Mouse (Mus musculus) right cerebral cortex, postnatal 14 days (tissue): ENCODE results near the gene Card19.

Source experiments
- DNase-seq: peaks from one replicate; pipeline ENCODE4 v3.0.0; 2022

Card19 gene

DNA sequence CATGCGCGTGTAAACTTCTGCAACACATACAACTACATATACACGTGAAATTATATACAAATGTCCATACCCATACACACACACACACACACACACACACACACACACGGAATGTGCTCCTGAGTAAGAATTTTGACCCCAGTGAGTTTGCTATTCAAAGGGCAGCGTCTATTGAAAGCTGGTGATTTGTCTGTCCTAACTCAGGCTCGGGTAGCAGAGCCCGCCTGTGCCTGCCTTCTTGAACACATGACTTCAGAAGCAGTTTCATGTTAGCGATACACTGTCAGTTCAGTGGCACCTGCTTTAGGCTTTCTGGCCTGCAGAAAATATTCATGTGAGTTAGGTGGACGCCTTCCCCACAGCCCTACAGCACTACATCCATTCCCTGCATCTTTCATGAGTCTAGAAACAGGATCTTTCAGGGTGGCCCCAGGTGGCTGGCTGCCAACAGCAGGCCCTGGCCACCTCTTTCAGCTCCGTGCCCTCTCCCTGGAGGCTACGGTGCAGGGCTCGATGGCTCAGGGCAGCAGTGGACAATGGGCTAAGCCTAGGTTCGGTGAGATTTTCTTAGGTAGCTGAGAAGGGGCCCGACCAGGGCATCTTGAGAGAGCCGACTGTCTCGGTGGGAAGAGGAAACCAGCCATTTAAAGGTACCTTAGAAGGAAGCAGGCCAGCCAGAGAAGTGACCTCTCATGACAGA lies 23.5 kb downstream of the Card19 start:
- no peak for DNase-seq

DNA sequence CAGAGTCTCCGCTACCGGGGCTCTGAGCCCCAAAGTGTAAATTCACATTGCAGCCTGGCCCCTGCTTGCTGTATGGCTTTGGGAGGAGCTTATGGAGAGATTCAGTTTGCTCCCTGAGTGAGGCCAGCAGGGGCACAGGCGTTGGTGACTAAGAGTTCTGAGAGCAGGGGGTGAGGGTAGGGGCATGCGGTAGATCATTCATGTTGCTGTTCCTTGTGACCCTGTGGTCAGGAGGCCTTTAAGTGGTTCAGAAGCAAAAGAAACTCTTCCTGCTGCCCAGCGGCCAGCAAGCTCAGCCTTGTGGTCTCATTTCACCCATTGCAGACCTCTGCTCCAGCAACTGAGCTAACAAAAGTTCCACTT lies 24.2 kb downstream of the Card19 start:
- DNase-seq = no peak

DNA sequence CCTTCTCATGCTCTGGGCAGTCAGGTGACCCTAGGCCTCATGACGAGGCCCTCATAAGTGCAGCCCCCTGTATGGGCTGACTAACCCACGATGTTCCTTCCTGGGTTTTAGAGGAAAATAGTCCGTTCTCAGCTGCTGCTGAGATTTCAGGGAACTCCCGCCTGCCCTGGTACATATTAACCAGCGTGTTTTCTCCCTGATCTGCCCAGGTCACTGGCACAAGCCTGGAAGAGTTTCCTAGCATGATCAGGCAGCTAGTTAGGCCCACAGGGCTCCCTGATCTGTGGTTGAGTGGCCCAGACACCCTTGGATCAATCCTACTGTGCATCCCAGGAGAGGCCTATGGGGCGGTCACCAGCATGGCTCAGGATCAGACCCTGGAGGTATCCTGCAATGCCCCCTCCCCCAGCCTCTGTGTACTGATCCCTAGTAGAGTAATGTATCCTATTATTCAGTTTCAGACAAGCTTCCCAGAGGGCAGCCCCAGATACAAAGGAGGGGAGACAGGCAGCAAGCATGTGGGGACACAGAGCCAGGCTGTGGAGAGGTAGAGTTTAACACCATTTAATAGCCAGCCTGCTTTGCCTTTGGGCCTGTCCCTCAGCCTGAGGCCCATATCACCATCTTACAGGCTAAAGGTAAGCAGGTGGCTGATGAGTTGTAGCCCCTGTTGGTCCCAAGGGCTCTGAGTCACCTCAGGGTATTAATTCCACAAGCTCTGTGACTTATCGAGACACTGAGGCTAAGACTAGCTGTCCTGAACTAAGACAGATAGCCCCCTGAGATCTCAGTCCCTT lies 24.8 kb downstream of the Card19 start:
- DNase-seq = no peak

DNA sequence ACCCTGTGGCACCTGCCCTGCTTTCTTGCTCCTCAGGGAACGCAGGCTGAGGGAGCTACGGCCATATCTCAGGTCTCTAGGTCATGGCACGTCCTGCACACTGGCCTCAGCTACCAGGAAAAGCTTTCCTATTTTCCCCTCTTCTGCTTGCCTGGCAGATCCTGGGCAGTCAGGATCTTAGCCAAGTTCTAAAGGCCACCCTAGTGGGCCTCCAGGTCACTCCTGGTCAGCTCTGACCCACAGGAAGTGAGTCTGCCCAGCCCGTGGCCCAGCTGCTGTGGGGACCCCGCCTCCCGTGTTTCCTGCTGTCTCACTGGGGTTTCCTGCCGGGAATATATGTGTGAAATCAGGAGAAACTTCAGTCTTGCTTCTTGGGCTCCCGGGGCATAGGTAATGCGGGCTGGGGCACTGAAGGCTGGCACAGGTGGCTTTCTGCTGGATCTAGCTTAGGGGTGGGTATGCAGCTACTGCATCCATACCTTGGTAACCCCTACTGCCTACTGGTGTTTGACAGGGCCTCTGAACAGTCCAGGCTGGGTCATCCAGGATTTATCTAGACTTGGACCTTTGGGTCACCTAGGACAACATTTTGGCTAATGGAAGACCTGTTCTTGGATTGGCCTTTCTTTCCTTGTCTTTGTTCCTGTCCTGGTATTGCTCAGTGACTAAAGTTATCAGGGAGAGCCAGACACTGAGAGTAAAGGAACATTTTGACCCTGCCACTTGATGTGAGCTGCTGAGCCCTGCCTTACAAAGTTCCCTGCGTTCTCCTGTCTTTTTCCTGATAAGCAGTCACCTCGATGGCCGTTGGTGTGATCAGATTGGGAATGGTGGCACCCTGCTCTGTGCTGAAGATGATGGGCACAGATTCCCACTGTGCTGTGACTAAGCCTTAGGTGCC lies 25.6 kb downstream of the Card19 start:
- DNase-seq = no peak

DNA sequence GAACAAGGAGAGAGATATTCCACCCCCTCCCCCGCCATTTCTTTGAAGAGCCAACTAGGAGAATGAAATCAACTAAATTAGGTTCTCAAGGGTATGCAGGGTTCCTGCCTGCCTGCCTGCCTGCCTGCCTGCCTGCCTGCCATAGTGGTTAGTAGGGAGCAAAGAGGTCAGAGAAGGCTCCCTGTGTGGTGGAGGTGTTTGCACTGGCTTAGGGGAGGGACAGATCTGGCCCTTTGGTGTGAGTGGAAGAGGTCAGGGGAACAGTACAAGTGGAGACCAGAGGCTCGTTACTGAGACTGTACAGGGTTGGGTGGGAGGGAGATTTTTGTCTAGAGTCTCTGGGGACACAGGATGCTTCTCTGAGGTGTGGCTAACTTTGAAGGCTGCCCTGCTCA lies 26.9 kb downstream of the Card19 start:
- no peak for DNase-seq

DNA sequence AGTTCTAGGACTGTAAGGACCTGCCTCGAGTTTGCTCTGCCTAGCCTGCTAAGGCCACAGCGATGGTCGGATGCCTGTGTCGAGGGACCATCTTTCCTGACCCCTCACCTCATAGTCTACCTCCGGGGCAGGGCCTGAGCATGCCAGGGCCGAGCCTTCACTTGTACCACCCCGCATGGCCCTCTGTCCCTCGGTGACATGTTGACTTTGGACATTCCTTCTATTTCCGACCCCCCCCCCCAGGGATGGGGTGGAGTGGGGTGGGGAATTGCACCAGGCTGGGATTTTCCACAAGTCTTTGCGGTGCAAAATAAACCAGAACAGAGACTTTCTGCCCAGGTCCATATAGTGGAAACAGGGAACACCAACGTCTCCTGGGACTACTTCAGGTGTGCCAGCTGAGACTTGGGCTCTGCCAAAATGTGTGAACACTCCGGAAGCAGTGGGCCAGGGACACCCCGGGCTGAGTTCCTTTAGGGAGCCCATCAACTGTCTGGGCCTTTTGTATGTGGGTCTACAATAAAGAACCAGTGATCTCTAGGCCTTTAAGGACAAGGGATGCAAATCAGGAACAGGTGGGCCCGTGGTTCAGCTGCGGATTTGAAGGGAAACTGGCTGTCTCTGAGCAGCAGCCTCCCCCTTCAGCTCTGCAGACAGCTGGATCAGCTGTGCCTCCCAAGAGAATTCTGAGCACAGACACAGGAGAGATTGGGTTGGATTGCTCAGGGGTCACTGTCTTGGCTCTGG lies 27.4 kb downstream of the Card19 start:
- no peak for DNase-seq

DNA sequence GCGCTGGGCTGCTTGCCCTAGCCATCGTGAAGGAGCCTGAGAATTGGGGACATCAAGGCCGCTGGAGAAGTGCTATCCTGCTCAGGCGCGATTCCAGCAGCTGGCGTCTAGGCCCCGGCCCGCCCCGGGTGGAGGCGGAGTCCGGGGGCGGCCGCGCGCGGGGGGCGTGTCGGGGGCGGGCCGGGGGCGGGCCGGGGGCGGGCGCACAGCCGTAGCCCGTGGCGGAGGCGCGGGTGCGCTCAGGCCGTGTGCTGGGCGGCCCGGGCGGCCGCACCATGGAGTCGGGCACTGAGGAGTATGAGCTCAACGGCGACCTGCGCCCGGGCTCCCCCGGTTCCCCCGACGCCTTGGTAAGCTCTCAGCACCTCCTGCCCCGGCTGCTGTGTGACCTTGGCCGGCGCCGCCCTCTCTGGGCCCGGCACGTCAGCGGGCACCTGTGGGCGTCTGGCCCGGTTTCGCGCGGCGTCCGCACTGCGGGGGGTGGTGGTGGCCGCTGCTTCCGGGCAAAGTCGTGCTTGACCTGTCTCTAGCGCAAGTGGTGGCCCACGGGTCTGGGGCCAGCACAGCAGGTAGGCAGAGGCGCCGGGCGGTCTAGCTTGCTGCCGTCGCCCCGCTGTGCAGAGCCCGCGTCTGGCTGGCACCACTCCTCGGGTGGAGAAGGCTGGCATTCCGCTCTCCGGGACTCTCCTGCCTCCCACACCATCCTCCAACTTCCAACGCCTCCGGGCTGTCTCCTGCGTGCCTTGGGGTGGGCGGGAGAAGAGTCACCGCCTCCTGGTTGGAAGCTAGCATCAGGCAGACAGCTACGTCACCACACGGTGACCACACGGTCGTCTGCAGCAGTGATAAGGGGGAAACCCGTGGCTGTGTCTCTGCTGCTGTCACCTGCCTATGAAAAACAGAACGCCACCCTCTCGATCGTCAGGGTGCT lies 28.3 kb downstream of the Card19 start, which contains the start of gene Ninj1:
Gene Ninj1, plus strand, starts transcription at position 198 of the 931 bp plus-strand sequence.
- peak; percentile 79 for DNase-seq

DNA sequence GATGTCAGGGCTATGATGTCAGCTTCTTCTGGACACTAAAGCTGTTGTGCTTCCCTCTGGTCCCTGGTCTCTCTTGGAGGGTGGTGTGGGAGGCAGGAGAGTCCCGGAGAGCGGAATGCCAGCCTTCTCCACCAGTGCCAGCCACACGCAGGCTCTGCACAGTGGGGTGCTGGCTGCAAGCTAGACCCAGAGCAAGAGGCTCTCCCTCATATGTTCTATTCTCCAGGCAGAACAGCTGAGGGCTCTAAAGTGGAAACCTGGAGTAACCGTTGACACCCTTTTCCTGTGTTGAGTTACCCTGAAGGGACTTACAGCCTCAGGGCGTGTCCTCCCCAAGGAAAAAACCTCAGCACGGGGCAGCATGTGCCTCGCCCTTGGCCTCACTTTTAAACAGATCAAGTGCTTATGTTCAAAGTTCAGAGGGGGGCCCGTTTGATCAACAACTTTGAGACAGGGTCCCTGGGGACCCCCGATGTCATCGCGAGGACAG lies 29.0 kb downstream of the Card19 start:
- DNase-seq = no peak

DNA sequence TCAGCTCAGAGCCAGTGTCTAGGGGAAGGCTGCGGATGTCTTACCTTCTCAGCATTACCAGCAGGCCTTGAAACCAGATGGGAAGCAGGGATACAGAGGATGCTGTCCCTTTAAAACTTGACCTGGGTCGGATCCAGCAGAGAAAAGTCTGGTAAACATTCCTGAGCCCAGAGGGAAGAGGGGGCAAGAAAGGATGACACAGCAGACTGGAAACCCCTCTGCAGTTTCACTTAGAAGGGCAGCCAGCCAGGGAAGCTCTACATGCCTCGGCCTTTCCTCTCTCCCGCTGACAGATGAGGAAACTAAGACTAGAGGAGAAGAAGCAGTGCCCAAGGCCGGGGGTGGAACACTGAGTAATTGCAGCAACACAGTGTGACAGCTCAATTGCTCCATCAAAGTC lies 32.2 kb downstream of the Card19 start:
- DNase-seq = peak; percentile 3

DNA sequence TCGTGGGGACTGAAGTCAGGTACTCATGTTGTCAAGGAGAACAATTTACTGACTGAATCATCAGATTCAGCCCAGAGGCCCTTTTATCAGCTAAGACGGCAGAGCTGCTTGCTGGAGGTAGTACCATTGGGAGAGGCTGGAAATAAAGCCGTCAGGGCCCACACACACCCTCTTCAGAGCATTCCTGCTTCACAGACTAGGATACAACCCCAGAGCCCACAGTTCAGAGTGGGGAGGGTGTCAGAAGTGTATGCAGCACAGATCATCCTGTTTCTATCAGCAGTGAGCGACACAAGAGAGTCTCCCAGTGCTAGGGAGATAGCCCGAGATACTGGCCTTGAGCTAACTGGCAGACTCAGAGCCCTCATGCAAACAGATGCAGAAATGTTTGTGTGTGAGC lies 32.7 kb downstream of the Card19 start:
- no peak for DNase-seq

DNA sequence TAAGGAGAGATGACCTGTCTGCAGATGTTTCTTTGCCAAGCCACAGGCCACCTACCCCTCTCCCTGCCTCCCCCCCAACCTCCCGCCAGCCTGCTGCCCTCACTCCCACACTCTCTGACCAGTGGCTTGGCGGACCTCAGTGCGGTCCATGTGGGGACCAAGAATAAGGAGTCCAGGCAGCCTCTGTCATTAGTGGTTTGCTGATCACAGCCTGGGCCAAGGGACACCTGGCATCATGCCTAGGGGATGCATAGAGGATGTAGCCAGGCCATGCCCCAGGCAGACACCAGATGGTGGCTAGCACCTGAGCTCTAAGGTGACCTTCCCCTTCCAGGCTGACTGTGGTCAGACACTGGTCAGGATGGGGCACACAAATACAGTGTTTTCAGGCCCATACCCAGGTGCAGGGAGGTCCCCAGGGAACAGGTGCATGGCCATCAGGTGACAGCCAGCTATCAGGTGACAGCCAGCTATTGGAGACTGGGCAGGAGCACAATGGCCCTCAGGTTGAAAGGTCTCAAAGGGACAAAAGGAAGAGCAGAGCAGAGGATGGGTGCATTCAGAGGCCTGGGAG lies 34.3 kb downstream of the Card19 start:
- DNase-seq = peak; percentile 7

DNA sequence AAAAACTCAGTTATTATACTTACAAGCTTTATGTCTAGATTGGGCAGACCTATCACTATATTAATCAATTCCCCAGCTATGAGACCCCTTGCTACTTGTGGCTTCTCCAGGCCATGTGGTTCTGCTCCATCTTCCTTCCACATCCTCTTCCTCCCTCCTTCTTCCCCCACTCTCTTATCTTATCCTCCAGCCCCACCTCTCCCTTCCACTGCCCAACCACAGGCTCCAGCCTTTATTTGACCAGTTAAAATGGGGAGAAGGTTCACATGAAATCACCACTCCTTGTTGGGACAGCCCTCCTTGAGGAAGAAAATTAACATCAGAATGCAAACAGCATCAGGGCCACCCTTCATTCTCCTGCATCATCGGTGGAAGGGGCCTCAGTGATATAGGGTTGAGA lies 35.1 kb downstream of the Card19 start:
- no peak for DNase-seq

DNA sequence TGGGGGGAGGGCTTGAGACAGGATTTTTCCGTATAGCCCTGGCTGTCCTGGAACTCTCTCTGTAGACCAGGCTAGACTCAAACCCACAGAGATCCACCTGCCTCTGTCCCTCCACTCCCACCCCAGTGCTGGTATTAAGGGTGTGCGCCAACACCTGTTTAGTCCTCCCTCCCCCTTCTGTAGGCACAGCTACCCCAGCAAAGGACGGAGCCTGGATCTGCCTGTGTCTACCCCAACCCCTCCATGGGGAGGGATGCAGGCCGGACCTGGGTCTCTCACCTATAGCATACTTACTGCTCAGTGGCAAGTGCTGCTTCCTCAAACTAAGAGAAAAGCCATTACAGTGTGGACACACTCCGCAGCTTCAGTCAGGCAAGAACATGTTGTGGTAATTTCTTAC lies 35.6 kb downstream of the Card19 start:
- no peak for DNase-seq

DNA sequence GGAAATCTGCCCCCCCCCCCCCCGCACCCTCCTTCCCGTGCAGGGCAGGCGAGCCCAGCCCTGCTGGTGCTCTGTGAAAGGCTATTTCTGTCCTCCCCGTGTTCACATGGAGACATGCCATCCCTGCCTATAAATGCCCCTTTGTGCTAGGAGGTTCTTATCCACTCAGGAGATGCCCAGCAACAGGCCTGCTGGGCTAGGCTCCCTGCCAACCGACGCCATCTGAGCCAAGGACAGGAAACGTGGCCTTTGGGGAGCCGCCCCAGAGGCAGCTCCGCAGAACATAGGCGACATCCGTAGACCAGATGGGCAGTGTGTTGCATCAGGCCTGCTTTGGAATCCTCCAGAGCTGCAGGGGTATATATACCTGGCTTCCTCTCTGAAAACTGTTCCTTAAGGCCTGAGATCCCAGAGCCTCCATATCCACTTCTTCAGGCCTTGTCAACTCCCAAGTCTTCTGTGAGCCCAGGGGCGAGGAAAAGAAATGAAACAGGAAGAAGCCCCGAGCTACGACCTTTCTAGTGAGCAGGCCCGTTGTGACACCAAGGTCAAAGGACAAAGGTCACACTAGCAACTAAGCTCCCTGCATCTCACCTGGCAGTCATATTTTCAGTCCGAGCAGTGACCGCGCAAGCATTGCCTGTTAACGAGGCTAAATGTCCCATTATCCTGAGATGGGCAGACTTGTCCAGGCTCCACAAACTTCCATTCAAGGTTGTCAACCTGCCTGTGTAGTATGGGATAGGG lies 36.8 kb downstream of the Card19 start:
- peak; percentile 74 for DNase-seq

DNA sequence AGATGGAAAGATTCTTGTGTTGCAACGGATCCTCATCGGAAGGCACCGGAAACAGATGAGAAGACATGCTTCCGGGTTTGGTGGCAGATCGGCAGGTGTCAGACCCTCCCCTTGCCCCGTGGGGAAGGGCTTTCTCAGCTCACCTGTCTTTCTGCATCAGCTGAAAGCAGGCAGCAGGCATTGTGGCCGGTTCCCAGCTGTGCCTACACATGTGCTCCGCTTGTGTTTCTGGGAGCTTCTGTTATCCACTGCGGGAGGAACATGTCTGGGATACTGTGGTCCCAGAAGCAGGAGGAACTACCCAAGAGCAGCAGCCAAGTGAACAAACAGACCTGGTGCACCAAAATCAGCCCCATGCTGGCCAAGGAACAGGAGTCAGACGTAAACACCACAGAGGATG lies 40.3 kb downstream of the Card19 start:
- no peak for DNase-seq

DNA sequence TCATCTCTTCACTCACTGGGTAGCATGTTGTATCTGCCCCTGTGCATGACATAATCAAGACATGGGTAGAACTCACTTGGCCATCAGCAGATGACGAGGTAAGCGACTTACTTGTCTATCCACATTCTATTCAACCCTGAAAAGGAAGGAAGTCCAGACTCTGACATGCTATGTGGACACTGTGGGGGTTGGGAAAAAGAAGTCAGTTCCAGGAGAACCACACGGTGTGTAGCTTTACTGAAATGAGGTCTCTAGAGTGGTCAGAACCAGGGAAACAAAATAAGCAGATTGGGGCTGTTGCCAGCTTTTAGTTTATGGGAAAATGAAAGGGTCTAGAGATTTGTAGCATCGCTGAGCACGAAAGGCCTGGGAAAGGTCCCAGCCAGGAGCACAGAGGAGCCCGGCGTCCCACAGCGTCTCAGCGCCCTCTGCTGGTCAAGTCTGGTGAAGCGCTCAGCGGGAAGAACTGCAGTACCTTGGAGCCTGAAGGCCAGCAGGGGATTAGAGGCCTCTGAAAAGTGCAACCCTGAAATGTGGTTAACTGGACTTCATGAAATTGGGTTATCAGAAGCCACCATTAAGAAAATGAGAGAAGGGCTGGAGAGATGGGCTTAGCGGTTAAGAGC lies 42.8 kb downstream of the Card19 start:
- peak; percentile 93 for DNase-seq

DNA sequence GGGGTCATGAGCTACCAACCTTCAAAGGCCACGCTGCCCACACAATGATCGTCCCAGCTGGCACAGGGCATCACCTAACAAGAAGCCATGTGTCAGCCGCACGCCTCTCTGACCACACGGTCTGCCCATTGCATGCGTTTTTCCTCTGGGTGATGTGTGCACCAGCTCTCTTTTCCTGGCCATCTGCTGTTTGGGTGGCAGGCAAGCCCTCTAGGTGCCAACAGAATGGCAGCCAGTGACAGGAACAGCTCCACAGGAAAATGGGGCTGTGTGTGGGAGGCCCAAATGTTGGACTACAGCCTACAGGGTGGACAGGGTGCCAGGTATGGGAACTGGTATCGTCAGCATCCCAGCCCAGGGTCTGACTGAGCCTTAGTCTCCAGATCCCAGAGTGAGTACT lies 43.5 kb downstream of the Card19 start:
- peak; percentile 34 for DNase-seq

DNA sequence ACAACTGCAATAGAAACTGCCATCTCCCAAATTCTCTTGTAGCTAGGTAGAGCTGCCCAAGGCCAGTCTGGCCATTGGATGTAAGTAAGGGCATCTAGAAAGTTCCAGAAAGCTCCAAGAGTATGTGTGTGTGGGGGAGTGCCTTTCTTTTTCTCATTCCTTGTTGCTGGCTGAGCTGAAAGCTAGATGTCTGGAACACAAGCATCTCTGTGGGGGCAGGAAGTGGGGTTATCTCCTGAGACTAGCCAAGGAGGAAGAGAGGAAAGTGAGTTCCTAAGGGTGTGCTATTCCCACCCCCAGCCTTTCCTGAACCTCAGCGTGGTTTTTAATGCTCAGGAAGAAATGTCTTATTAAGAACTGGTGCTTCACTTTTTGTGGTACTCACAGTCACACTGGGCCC lies 44.1 kb downstream of the Card19 start:
- no peak for DNase-seq

DNA sequence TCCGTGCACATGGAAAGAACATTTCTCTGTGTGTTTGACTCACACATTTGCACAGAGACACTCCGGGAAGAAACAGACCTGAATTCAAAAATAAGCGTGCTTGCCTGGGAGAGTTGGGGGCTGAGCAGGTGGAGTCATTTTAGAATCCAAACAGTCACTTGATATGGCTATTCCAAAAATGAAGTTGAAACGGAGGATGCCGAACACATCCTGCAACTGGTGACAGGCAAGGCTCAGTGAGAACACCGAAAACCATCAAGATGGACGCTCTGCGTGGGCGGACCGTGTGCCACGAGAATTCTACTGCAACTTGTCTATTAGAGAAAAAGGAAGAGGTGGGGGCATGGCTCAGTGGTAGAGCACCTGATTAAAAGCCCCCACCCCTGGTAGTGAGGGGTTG lies 45.2 kb downstream of the Card19 start:
- DNase-seq = no peak
